Mouse (Mus musculus): Measurements from ENCODE around the gene Preb. TPM values are rescaled to one million over a fixed set of nuclear protein-coding genes. Genes with fewer than 3 reads are reported as not detected.

Gene Preb
- polyA plus RNA-seq, 1 experiment from 2014 or later, result 130 TPM

GRCm38 (mm10) chr5:30930121-30930520 lies 30.0 kb downstream of the Preb start:
- H3K9ac ChIP-seq, result no peak overlapping the region
- no peak overlapping the region for H3K4me2 ChIP-seq (replicated peaks)
- H3K4me1 ChIP-seq, result no peaks in the 10 kb centered on the region
- H3K4me3 ChIP-seq, result no peak overlapping the region
- H3K36me3 ChIP-seq, result no peaks in the 10 kb centered on the region
- H3K27ac ChIP-seq, result no peak overlapping the region
- no peak for ATAC-seq (ENCODE audit: low FRiP score, low read depth)
- no peaks in the 10 kb centered on the region for H3K27me3 ChIP-seq (replicated peaks)
- H3K9me3 ChIP-seq, result no peaks in the 10 kb centered on the region
- WGBS, result 49% methylated on average over 4 of the region's 4 CpGs

- no peak overlapping the region for H3K4me3 ChIP-seq
- no peaks in the 10 kb centered on the region for H3K36me3 ChIP-seq
- ATAC-seq (ENCODE audit: low FRiP score, low read depth), result peak; percentile 65; the same call in 1 of the 2 replicates
- WGBS, result 44% methylated on average over 7 of the region's 7 CpGs
- H3K4me1 ChIP-seq, result no peaks in the 10 kb centered on the region
- H3K4me2 ChIP-seq (replicated peaks), result peak overlapping the region; percentile 45
- H3K9me3 ChIP-seq, result no peaks in the 10 kb centered on the region
- no peak overlapping the region for H3K27ac ChIP-seq
- H3K27me3 ChIP-seq (replicated peaks), result no peaks in the 10 kb centered on the region
- H3K9ac ChIP-seq, result no peak overlapping the region
These were observed 32.1 kb downstream of the Preb start for GRCm38 (mm10) chr5:30927945-30928529.

- Histone ChIP-seq H3K4me2 (replicated peaks) (no peak overlapping the region), H3K36me3 (no peaks in the 10 kb centered on the region), H3K9me3 (no peaks in the 10 kb centered on the region), H3K27me3 (replicated peaks) (no peaks in the 10 kb centered on the region), H3K4me3 (no peak overlapping the region), H3K9ac (no peak overlapping the region), H3K4me1 (peaks cover 13% of the 10 kb centered on the region), H3K27ac (no peak overlapping the region)
- no peak for ATAC-seq (ENCODE audit: low FRiP score, low read depth)
- WGBS, result 83% methylated on average over 2 of the region's 2 CpGs
These were observed 34.1 kb downstream of the Preb start for GRCm38 (mm10) chr5:30926073-30926472.

GRCm38 (mm10) chr5:30925217-30925616 lies 34.9 kb downstream of the Preb start:
- no peak overlapping the region for H3K9ac ChIP-seq
- ATAC-seq (ENCODE audit: low FRiP score, low read depth), result no peak
- no peaks in the 10 kb centered on the region for H3K36me3 ChIP-seq
- H3K27ac ChIP-seq, result no peak overlapping the region
- H3K4me1 ChIP-seq, result peaks cover 13% of the 10 kb centered on the region
- 86% methylated on average over 5 of the region's 5 CpGs for WGBS
- H3K4me2 ChIP-seq (replicated peaks), result no peak overlapping the region
- H3K9me3 ChIP-seq, result no peaks in the 10 kb centered on the region
- no peak overlapping the region for H3K4me3 ChIP-seq
- H3K27me3 ChIP-seq (replicated peaks), result no peaks in the 10 kb centered on the region

- no peak for ATAC-seq (ENCODE audit: low FRiP score, low read depth)
- WGBS, result 79% methylated on average over 8 of the region's 8 CpGs
- H3K4me3 ChIP-seq, result no peak overlapping the region
- H3K4me1 ChIP-seq, result peaks cover 13% of the 10 kb centered on the region
- H3K27me3 ChIP-seq (replicated peaks), result no peaks in the 10 kb centered on the region
- H3K9ac ChIP-seq, result no peak overlapping the region
- H3K27ac ChIP-seq, result no peak overlapping the region
- no peaks in the 10 kb centered on the region for H3K36me3 ChIP-seq
- no peaks in the 10 kb centered on the region for H3K9me3 ChIP-seq
- H3K4me2 ChIP-seq (replicated peaks), result no peak overlapping the region
These were observed 35.5 kb downstream of the Preb start for GRCm38 (mm10) chr5:30924614-30925013.

GRCm38 (mm10) chr5:30923119-30923518 lies 37.0 kb downstream of the Preb start:
- Histone ChIP-seq H3K27ac (no peak overlapping the region), H3K4me2 (replicated peaks) (no peak overlapping the region), H3K9ac (no peak overlapping the region), H3K4me1 (peaks cover 13% of the 10 kb centered on the region), H3K4me3 (no peak overlapping the region), H3K9me3 (no peaks in the 10 kb centered on the region), H3K27me3 (replicated peaks) (no peaks in the 10 kb centered on the region), H3K36me3 (peaks cover 3% of the 10 kb centered on the region; the same call in 1 of the 2 replicates)
- no peak for ATAC-seq (ENCODE audit: low FRiP score, low read depth)
- WGBS, result 88% methylated on average over 6 of the region's 6 CpGs

- Histone ChIP-seq H3K9ac (no peak overlapping the region), H3K27me3 (replicated peaks) (no peaks in the 10 kb centered on the region), H3K4me1 (peaks cover 13% of the 10 kb centered on the region), H3K9me3 (no peaks in the 10 kb centered on the region), H3K4me2 (replicated peaks) (peak overlapping the region; percentile 82), H3K4me3 (no peak overlapping the region), H3K27ac (no peak overlapping the region), H3K36me3 (peaks cover 5% of the 10 kb centered on the region; the same call in 1 of the 2 replicates)
- WGBS, result 75% methylated on average over 10 of the region's 10 CpGs
- ATAC-seq (ENCODE audit: low FRiP score, low read depth), result no peak
These were observed 37.5 kb downstream of the Preb start for GRCm38 (mm10) chr5:30922581-30923041.

- ATAC-seq (ENCODE audit: low FRiP score, low read depth), result peak; percentile 66
- H3K4me3 ChIP-seq, result peak within 1 kb of the TSS; percentile 47
- under 1% methylated on average over 40 of the region's 40 CpGs for WGBS
- H3K9me3 ChIP-seq, result no peaks in the 10 kb centered on the region
- H3K27me3 ChIP-seq (replicated peaks), result no peaks in the 10 kb centered on the region
- H3K36me3 ChIP-seq, result peaks cover 5% of the 10 kb centered on the region; the same call in 1 of the 2 replicates
- peak within 1 kb of the TSS; percentile 59 for H3K9ac ChIP-seq
- peak within 1 kb of the TSS; percentile 82 for H3K4me2 ChIP-seq (replicated peaks)
- H3K27ac ChIP-seq, result 0 out of 2 replicates have a peak within 1 kb of the TSS, but pooled peaks have one; percentile 16
- peaks cover 13% of the 10 kb centered on the region for H3K4me1 ChIP-seq
These were observed 38.7 kb downstream of the Preb start, which contains the start of gene Khk for GRCm38 (mm10) chr5:30921256-30922033. Khk (plus strand) TSS chr5:30921431.

GRCm38 (mm10) chr5:30920621-30921020 lies 39.5 kb downstream of the Preb start:
- H3K36me3 ChIP-seq, result peaks cover 5% of the 10 kb centered on the region; the same call in 1 of the 2 replicates
- ATAC-seq (ENCODE audit: low FRiP score, low read depth), result 0 out of 2 replicates have a peak, but pooled peaks have one; percentile 4
- no peak overlapping the region for H3K9ac ChIP-seq
- no peaks in the 10 kb centered on the region for H3K27me3 ChIP-seq (replicated peaks)
- no peak overlapping the region for H3K27ac ChIP-seq
- no peak overlapping the region for H3K4me3 ChIP-seq
- H3K4me1 ChIP-seq, result peaks cover 17% of the 10 kb centered on the region
- H3K4me2 ChIP-seq (replicated peaks), result peak overlapping the region; percentile 82
- no peaks in the 10 kb centered on the region for H3K9me3 ChIP-seq
- WGBS, result 58% methylated on average over 19 of the region's 19 CpGs

GRCm38 (mm10) chr5:30919831-30920614 lies 40.1 kb downstream of the Preb start:
- H3K4me3 ChIP-seq, result no peak overlapping the region
- peaks cover 5% of the 10 kb centered on the region; the same call in 1 of the 2 replicates for H3K36me3 ChIP-seq
- WGBS, result 65% methylated on average over 11 of the region's 11 CpGs
- H3K4me1 ChIP-seq, result peaks cover 22% of the 10 kb centered on the region
- H3K27ac ChIP-seq, result no peak overlapping the region
- no peaks in the 10 kb centered on the region for H3K27me3 ChIP-seq (replicated peaks)
- no peak for ATAC-seq (ENCODE audit: low FRiP score, low read depth)
- 0 out of 2 replicates have a peak overlapping the region, but pooled peaks have one; percentile 82 for H3K4me2 ChIP-seq (replicated peaks)
- H3K9ac ChIP-seq, result no peak overlapping the region
- H3K9me3 ChIP-seq, result no peaks in the 10 kb centered on the region

- Histone ChIP-seq H3K27ac (no peak overlapping the region), H3K4me1 (peaks cover 29% of the 10 kb centered on the region), H3K9ac (no peak overlapping the region), H3K4me3 (no peak overlapping the region), H3K27me3 (replicated peaks) (no peaks in the 10 kb centered on the region), H3K4me2 (replicated peaks) (no peak overlapping the region), H3K36me3 (peaks cover 5% of the 10 kb centered on the region; the same call in 1 of the 2 replicates), H3K9me3 (no peaks in the 10 kb centered on the region)
- 82% methylated on average over 8 of the region's 8 CpGs for WGBS
- ATAC-seq (ENCODE audit: low FRiP score, low read depth), result no peak
These were observed 41.5 kb downstream of the Preb start for GRCm38 (mm10) chr5:30918691-30919090.

All from neural tube, embryonic 12.5 days (tissue).